Mouse (Mus musculus) frontal cortex, postnatal 14 days (tissue): Measurements from ENCODE around the gene Dspp.

Experiments used
- DNase-seq, 2 experiments: peaks; one replicate each; pipeline ENCODE4 v3.0.0; 2022; ENCODE audit warnings: low spot score in 2 of 2

Gene Dspp

GRCm38 (mm10) chr5:104195086-104195485, 24.6 kb downstream of the Dspp start:
- no peak for DNase-seq

GRCm38 (mm10) chr5:104201153-104201950, 30.8 kb downstream of the Dspp start:
- no peak for DNase-seq

GRCm38 (mm10) chr5:104202351-104202750, 31.8 kb downstream of the Dspp start, which contains the start of gene Dmp1:
TSS of gene Dmp1 (plus strand) at chr5:104202613.
- no peak for DNase-seq

GRCm38 (mm10) chr5:104212531-104212930, 42.0 kb downstream of the Dspp start:
- no peak for DNase-seq

- peak in 1 of 2 experiments; percentile 21 for DNase-seq
These were observed 48.4 kb downstream of the Dspp start for GRCm38 (mm10) chr5:104218926-104219325.

GRCm38 (mm10) chr5:104224299-104224698, 53.8 kb downstream of the Dspp start:
- DNase-seq, result no peak

- DNase-seq, result no peak
These were observed 54.2 kb downstream of the Dspp start for GRCm38 (mm10) chr5:104224750-104225149.

- DNase-seq, result no peak
These were observed 58.0 kb downstream of the Dspp start for GRCm38 (mm10) chr5:104228497-104228896.
